Mouse (Mus musculus) forebrain, embryonic 11.5 days (tissue): ENCODE results near the gene Stard13. TPM values are rescaled to one million over a fixed set of nuclear protein-coding genes. Genes with fewer than 3 reads are reported as not detected.

ENCODE experiments used
- ATAC-seq: fragments of 200-750 bp; cut with Nextera tagmentation; replicated peaks from 2 replicates; pipeline ENCODE4 v1.8.0; 2017; ENCODE audit warnings: moderate TSS enrichment; ENCODE audit not compliant: low FRiP score
- DNase-seq: peaks from one replicate; pipeline ENCODE4 v3.0.0-alpha.2; 2017; ENCODE audit warnings: low spot score
- H3K27ac ChIP-seq: fragments of 300-500 bp; sonication (generic); 2 replicates; pipeline ENCODE4 v1.5.1; 2014; ENCODE audit warnings: low read depth, low read length
- H3K27me3 ChIP-seq: fragments of 300-500 bp; sonication (generic); 2 replicates; pipeline ENCODE4 v1.6.1; 2014; ENCODE audit warnings: mild to moderate bottlenecking, low read length, mixed read lengths; ENCODE audit not compliant: control insufficient read depth, insufficient read depth
- H3K36me3 ChIP-seq: fragments of 300-500 bp; sonication (generic); 2 replicates; pipeline ENCODE4 v1.6.1; 2014; ENCODE audit warnings: mild to moderate bottlenecking, low read length, moderate library complexity, mixed read lengths; ENCODE audit not compliant: control insufficient read depth, insufficient read depth
- H3K4me1 ChIP-seq: fragments of 300-500 bp; sonication (generic); replicated peaks from 2 replicates; pipeline ENCODE4 v1.6.1; 2014; ENCODE audit warnings: low read length, mixed read lengths; ENCODE audit not compliant: control insufficient read depth, insufficient read depth
- H3K4me2 ChIP-seq: fragments of 300-500 bp; sonication (generic); 2 replicates; pipeline ENCODE4 v1.6.1; 2014; ENCODE audit warnings: low read depth, mild to moderate bottlenecking, low read length, moderate library complexity, mixed read lengths; ENCODE audit not compliant: severe bottlenecking
- H3K4me3 ChIP-seq: fragments of 300-500 bp; sonication (generic); 2 replicates; pipeline ENCODE4 v1.5.1; 2014; ENCODE audit warnings: low read depth, low read length
- H3K9ac ChIP-seq: fragments of 300-500 bp; sonication (generic); 2 replicates; pipeline ENCODE4 v1.6.1; 2014; ENCODE audit warnings: low read length
- H3K9me3 ChIP-seq: fragments of 300-500 bp; sonication (generic); 2 replicates; pipeline ENCODE4 v1.6.1; 2016; ENCODE audit warnings: low read length, mixed read lengths; ENCODE audit not compliant: control insufficient read depth
- WGBS: fragments of 180-500 bp; shearing (Covaris S2); extraction: QIAGEN DNeasy Blood & Tissue Kit; methylation state at CpG from one replicate; pipeline ENCODE4 v1.1.7; 2014; 5-methylcytosine and 5-hydroxymethylcytosine counted together
- polyA plus RNA-seq: library from polyadenylated mRNA; unstranded; fragments of >200 nt; fragmentation: Nextera tagmentation; extraction: Ambion mirVana; gene quantifications from 2 replicates; pipeline ENCODE4 v1.2.1, GENCODE M21; 2014

Stard13 gene
- polyA plus RNA-seq, 1 experiment from 2014 or later = 2.7 TPM

- Histone ChIP-seq H3K27me3 (no peaks in the 10 kb centered on the region), H3K4me2 (no peak overlapping the region), H3K36me3 (no peaks in the 10 kb centered on the region), H3K9me3 (no peaks in the 10 kb centered on the region), H3K9ac (no peak overlapping the region), H3K27ac (no peak overlapping the region), H3K4me1 (no peaks in the 10 kb centered on the region), H3K4me3 (no peak overlapping the region)
- WGBS = 95% methylated on average over 9 of the region's 9 CpGs
- ATAC-seq = no peak
- DNase-seq = no peak
These were observed 82.1 kb downstream of the Stard13 start for GRCm38 (mm10) chr5:151151549-151151948.

- no peak overlapping the region for H3K4me2 ChIP-seq
- H3K9ac ChIP-seq = no peak overlapping the region
- H3K4me1 ChIP-seq = no peaks in the 10 kb centered on the region
- no peak for DNase-seq
- no peak overlapping the region for H3K27ac ChIP-seq
- H3K36me3 ChIP-seq = no peaks in the 10 kb centered on the region
- H3K9me3 ChIP-seq = no peaks in the 10 kb centered on the region
- H3K27me3 ChIP-seq = no peaks in the 10 kb centered on the region
- H3K4me3 ChIP-seq = no peak overlapping the region
- 65% methylated on average over 8 of the region's 8 CpGs for WGBS
- ATAC-seq = no peak
These were observed 84.1 kb downstream of the Stard13 start for GRCm38 (mm10) chr5:151149509-151149908.

GRCm38 (mm10) chr5:151148079-151148478 lies 85.6 kb downstream of the Stard13 start:
- Histone ChIP-seq H3K9me3 (no peaks in the 10 kb centered on the region), H3K4me1 (peaks cover 4% of the 10 kb centered on the region; the same call in 1 of the 2 replicates), H3K27me3 (no peaks in the 10 kb centered on the region), H3K36me3 (no peaks in the 10 kb centered on the region), H3K4me3 (no peak overlapping the region), H3K9ac (no peak overlapping the region), H3K27ac (no peak overlapping the region), H3K4me2 (no peak overlapping the region)
- 85% methylated on average over 4 of the region's 4 CpGs for WGBS
- DNase-seq (no peak), ATAC-seq (no peak)

GRCm38 (mm10) chr5:151145807-151146206 lies 87.8 kb downstream of the Stard13 start:
- H3K9ac ChIP-seq = no peak overlapping the region
- H3K4me1 ChIP-seq = peaks cover 12% of the 10 kb centered on the region; the same call in 1 of the 2 replicates
- H3K27me3 ChIP-seq = no peaks in the 10 kb centered on the region
- no peaks in the 10 kb centered on the region for H3K9me3 ChIP-seq
- ATAC-seq (no peak), DNase-seq (no peak)
- H3K27ac ChIP-seq = no peak overlapping the region
- no peak overlapping the region for H3K4me2 ChIP-seq
- H3K4me3 ChIP-seq = no peak overlapping the region
- 93% methylated on average over 5 of the region's 5 CpGs for WGBS
- no peaks in the 10 kb centered on the region for H3K36me3 ChIP-seq

- Histone ChIP-seq H3K27me3 (no peaks in the 10 kb centered on the region), H3K4me3 (no peak overlapping the region), H3K9ac (no peak overlapping the region), H3K36me3 (no peaks in the 10 kb centered on the region), H3K9me3 (no peaks in the 10 kb centered on the region), H3K4me1 (peaks cover 12% of the 10 kb centered on the region; the same call in 1 of the 2 replicates), H3K4me2 (no peak overlapping the region), H3K27ac (no peak overlapping the region)
- DNase-seq = no peak
- 86% methylated on average over 5 of the region's 5 CpGs for WGBS
- no peak for ATAC-seq
These were observed 89.7 kb downstream of the Stard13 start for GRCm38 (mm10) chr5:151143955-151144354.

- peak; percentile 59 for DNase-seq
- Histone ChIP-seq H3K27me3 (no peaks in the 10 kb centered on the region), H3K36me3 (no peaks in the 10 kb centered on the region), H3K9me3 (no peaks in the 10 kb centered on the region), H3K4me3 (no peak overlapping the region), H3K9ac (peak overlapping the region; percentile 9), H3K4me2 (no peak overlapping the region), H3K27ac (peak overlapping the region; percentile 79), H3K4me1 (peaks cover 12% of the 10 kb centered on the region; the same call in 1 of the 2 replicates)
- 9% methylated on average over 11 of the region's 11 CpGs for WGBS
- ATAC-seq = peak; percentile 71
These were observed 90.7 kb downstream of the Stard13 start for GRCm38 (mm10) chr5:151142671-151143601.

- Histone ChIP-seq H3K4me2 (no peak overlapping the region), H3K36me3 (no peaks in the 10 kb centered on the region), H3K4me3 (no peak overlapping the region), H3K9me3 (no peaks in the 10 kb centered on the region), H3K27ac (no peak overlapping the region), H3K4me1 (peaks cover 12% of the 10 kb centered on the region; the same call in 1 of the 2 replicates), H3K27me3 (no peaks in the 10 kb centered on the region), H3K9ac (no peak overlapping the region; the same call in 1 of the 2 replicates)
- WGBS = 39% methylated on average over 5 of the region's 5 CpGs
- no peak for DNase-seq
- peak; percentile 66; the same call in 1 of the 2 replicates for ATAC-seq
These were observed 91.4 kb downstream of the Stard13 start for GRCm38 (mm10) chr5:151142241-151142640.

GRCm38 (mm10) chr5:151137901-151138300 lies 95.7 kb downstream of the Stard13 start:
- Histone ChIP-seq H3K4me3 (no peak overlapping the region), H3K9me3 (no peaks in the 10 kb centered on the region), H3K9ac (no peak overlapping the region), H3K27ac (no peak overlapping the region), H3K4me2 (no peak overlapping the region), H3K27me3 (no peaks in the 10 kb centered on the region), H3K4me1 (peaks cover 7% of the 10 kb centered on the region; the same call in 1 of the 2 replicates), H3K36me3 (no peaks in the 10 kb centered on the region)
- no peak for ATAC-seq
- WGBS = 88% methylated on average over 5 of the region's 5 CpGs
- no peak for DNase-seq
